In genomic region chr5:89032647-89033046, GRCm38 (mm10) we compare ENCODE assay signal across 26 mouse cellular contexts.
DNase-seq lines count a peak whose midpoint lies in the region; TF ChIP-seq lines count a peak whose summit lies in the region.
"Had no signal": no experiment of that assay in that cellular context is flagged by ENCODE, and none has a peak within 500 bp of the region (broad histone marks: within the 10 kb centered on the region; RNA-seq: fewer than 3 reads in every experiment).

No protein-coding gene starts in this region.

- DNase-seq in adrenal gland, adult 2 months, result peak; percentile 43
- no peak for DNase-seq in adrenal gland, adult 18-20 months (ENCODE audit: low spot score in 2 of 2)
- peak; percentile 60 for DNase-seq in kidney, adult 2 months
- DNase-seq in kidney, postnatal 10 days, result no peak
- DNase-seq in layer of hippocampus, adult 2 months (ENCODE audit: low spot score in 2 of 2), result no peak
- no peak for DNase-seq in layer of hippocampus, adult 9-11 months
- DNase-seq in adrenal gland, postnatal 36 days, result peak; percentile 16 to 29
- DNase-seq in spleen, postnatal 36 days (ENCODE audit: low spot score in 2 of 2), result no peak
- DNase-seq: cerebellum, adult 2 months; cerebellum, postnatal 14 days; forebrain, postnatal 0 days; gastrocnemius, postnatal 14 days; heart, postnatal 36 days; layer of hippocampus, postnatal 36 days; lung, adult 2 months; lung, postnatal 10 days; midbrain, embryonic 14.5 days had no signal

- H3K4me3 ChIP-seq in kidney, adult 2 months (ENCODE audit: insufficient read depth, low read depth, low read length), result peak overlapping the region; percentile 6
- H3K4me3 ChIP-seq in layer of hippocampus, adult 2 months, result no peak overlapping the region
- H3K4me3 ChIP-seq: erythroblast, embryonic 14.5 days; forebrain, embryonic 12.5 days; hindbrain, embryonic 12.5 days; intestine, embryonic 15.5 days; limb, embryonic 10.5 days; limb, embryonic 15.5 days; stomach, embryonic 15.5 days had no signal

- H3K36me3 ChIP-seq in kidney, adult 2 months (ENCODE audit: control insufficient read depth, insufficient read depth, low read length), result peaks cover 5% of the 10 kb centered on the region; the same call in 1 of the 2 replicates
- H3K36me3 ChIP-seq: forebrain, embryonic 12.5 days; hindbrain, embryonic 12.5 days; intestine, embryonic 15.5 days; limb, embryonic 15.5 days; stomach, embryonic 15.5 days had no signal

- H3K4me1 ChIP-seq in kidney, adult 2 months (ENCODE audit: control insufficient read depth, insufficient read depth, low read length), result peaks cover 12% of the 10 kb centered on the region; the same call in 1 of the 2 replicates
- H3K4me1 ChIP-seq: forebrain, embryonic 12.5 days; hindbrain, embryonic 12.5 days; intestine, embryonic 15.5 days; limb, embryonic 10.5 days; limb, embryonic 15.5 days; stomach, embryonic 15.5 days had no signal

- TF ChIP-seq POLR2A in kidney, adult 2 months (IDR thresholded peaks at IDR 0.05; ENCODE audit: low read depth, low read length), result no peak

- no peak for TF ChIP-seq CTCF in kidney, adult 2 months (conservative IDR thresholded peaks at IDR 0.05; ENCODE audit: insufficient read depth, insufficient read length, low read depth, low read length)
- no peak for TF ChIP-seq CTCF in layer of hippocampus, adult 2 months (conservative IDR thresholded peaks at IDR 0.05)

- H3K27me3 ChIP-seq in kidney, adult 2 months (replicated peaks; ENCODE audit: control insufficient read depth, insufficient read depth, low read length), result no peaks in the 10 kb centered on the region
- H3K27me3 ChIP-seq: CH12.LX; forebrain, embryonic 12.5 days; hindbrain, embryonic 12.5 days; intestine, embryonic 15.5 days; limb, embryonic 15.5 days; stomach, embryonic 15.5 days had no signal

- H3K27ac ChIP-seq in kidney, adult 2 months (ENCODE audit: insufficient read depth, low read depth, low read length), result peak overlapping the region; percentile 57
- H3K27ac ChIP-seq in layer of hippocampus, adult 2 months, result peak overlapping the region; percentile 20; the same call in 1 of the 2 replicates
- H3K27ac ChIP-seq: forebrain, embryonic 12.5 days; hindbrain, embryonic 12.5 days; hindbrain, postnatal 0 days; intestine, embryonic 15.5 days; limb, embryonic 10.5 days; limb, embryonic 15.5 days; stomach, embryonic 15.5 days had no signal

- 44% methylated on average over 8 of the region's 8 CpGs for WGBS in kidney, adult 2 months

Comparison
In these comparisons a context has a peak if more than half of its experiments do, and no peak if none do; other contexts are left out.
1. DNase-seq: peak in adrenal gland, adult 2 months (single experiment), kidney, adult 2 months (single experiment) and adrenal gland, postnatal 36 days (2 of 2); none in adrenal gland, adult 18-20 months (0 of 2), kidney, postnatal 10 days (single experiment), layer of hippocampus, adult 2 months (0 of 2), layer of hippocampus, adult 9-11 months (single experiment) and spleen, postnatal 36 days (0 of 2).